In the genomic region with DNA sequence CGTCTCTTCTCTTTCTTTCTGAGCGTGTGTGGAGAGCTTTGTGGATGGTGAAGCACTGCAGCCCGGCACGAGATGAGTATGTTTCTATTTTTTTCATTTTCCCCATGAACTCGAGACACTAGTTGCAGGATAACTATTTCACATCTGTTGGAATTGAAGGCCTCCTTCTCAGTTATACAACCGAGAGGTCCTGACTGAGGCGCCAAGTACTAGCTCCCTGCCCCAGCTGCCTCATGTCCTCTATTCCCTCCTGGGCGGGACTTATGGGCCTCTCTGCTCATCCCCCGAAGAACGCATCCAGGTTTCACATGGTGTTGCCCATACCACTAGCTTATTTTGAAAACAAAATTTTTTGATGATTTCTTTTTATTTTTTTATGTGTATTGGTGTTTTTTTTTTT, we compare ENCODE assay signal across 10 mouse cellular contexts. TPM values are rescaled to one million over a fixed set of nuclear protein-coding genes. Genes with fewer than 3 reads are reported as not detected.
DNase-seq lines count a peak whose midpoint lies in the region; ATAC-seq lines count a peak whose summit lies in the region.
"Had no signal": no experiment of that assay in that cellular context is flagged by ENCODE, and none has a peak within 500 bp of the region (broad histone marks: within the 10 kb centered on the region; RNA-seq: fewer than 3 reads in every experiment).

No protein-coding gene starts in this region.

- no peak for ATAC-seq in neural tube, embryonic 11.5 days (ENCODE audit: insufficient read depth, low FRiP score, low TSS enrichment)
- ATAC-seq in liver, embryonic 12.5 days, result no peak
- no peak for ATAC-seq in stomach, embryonic 16.5 days (ENCODE audit: insufficient read depth, low FRiP score)
- no peak for ATAC-seq in monocyte, adult 5-6 weeks (replicated peaks; ENCODE audit: insufficient number of reproducible peaks, low FRiP score, low TSS enrichment, poor library complexity, severe bottlenecking)

- H3K27ac ChIP-seq in neural tube, embryonic 11.5 days (ENCODE audit: low read depth, low read length), result no peak overlapping the region
- no peak overlapping the region for H3K27ac ChIP-seq in liver, embryonic 12.5 days
- no peak overlapping the region for H3K27ac ChIP-seq in stomach, embryonic 16.5 days (ENCODE audit: low read length)

- peak overlapping the region; percentile 20; the same call in 1 of the 2 replicates for H3K4me3 ChIP-seq in neural tube, embryonic 11.5 days (ENCODE audit: low read depth, low read length)
- H3K4me3 ChIP-seq in liver, embryonic 12.5 days, result peak overlapping the region; percentile 12
- H3K4me3 ChIP-seq in stomach, embryonic 16.5 days (replicated peaks; ENCODE audit: low read length), result peak overlapping the region; percentile 33

- H3K4me1 ChIP-seq in neural tube, embryonic 11.5 days (ENCODE audit: control insufficient read depth, insufficient read depth, low read length), result peaks cover 29% of the 10 kb centered on the region
- H3K4me1 ChIP-seq in liver, embryonic 12.5 days, result peaks cover 37% of the 10 kb centered on the region
- peaks cover 34% of the 10 kb centered on the region for H3K4me1 ChIP-seq in stomach, embryonic 16.5 days (ENCODE audit: control insufficient read depth, insufficient read depth, low read length)

- no peaks in the 10 kb centered on the region for H3K36me3 ChIP-seq in neural tube, embryonic 11.5 days (ENCODE audit: control insufficient read depth, insufficient read depth, low read length)
- H3K36me3 ChIP-seq in liver, embryonic 12.5 days, result no peaks in the 10 kb centered on the region
- H3K36me3 ChIP-seq in stomach, embryonic 16.5 days (ENCODE audit: control insufficient read depth, insufficient read depth, low read length), result no peaks in the 10 kb centered on the region

- DNase-seq in cerebellum, adult 9-11 months, result peak; percentile 34
- no peak for DNase-seq in cerebellum, postnatal 25 days
- no peak for DNase-seq in neural tube, embryonic 11.5 days (ENCODE audit: low spot score)
- no peak for DNase-seq in neural tube, embryonic 10.5 days (ENCODE audit: extremely low spot score, low spot score)
- DNase-seq in right cerebral cortex, postnatal 25 days, result no peak

- H3K4me2 ChIP-seq in neural tube, embryonic 11.5 days (ENCODE audit: low read depth), result peak overlapping the region; percentile 49
- peak overlapping the region; percentile 52 for H3K4me2 ChIP-seq in liver, embryonic 12.5 days
- H3K4me2 ChIP-seq in stomach, embryonic 16.5 days (ENCODE audit: low read depth, low read length), result peak overlapping the region; percentile 55

- 26% methylated on average over 10 of the region's 10 CpGs for WGBS in neural tube, embryonic 11.5 days
- WGBS in liver, embryonic 12.5 days (ENCODE audit: insufficient replicate concordance), result 33% methylated on average over 10 of the region's 10 CpGs
- 29% methylated on average over 10 of the region's 10 CpGs for WGBS in stomach, embryonic 16.5 days

- peaks cover 21% of the 10 kb centered on the region for H3K27me3 ChIP-seq in neural tube, embryonic 11.5 days (ENCODE audit: control insufficient read depth, insufficient read depth, low read length)
- peaks cover 69% of the 10 kb centered on the region for H3K27me3 ChIP-seq in liver, embryonic 12.5 days (replicated peaks)
- H3K27me3 ChIP-seq in stomach, embryonic 16.5 days (ENCODE audit: control insufficient read depth, insufficient read depth, low read length), result peaks cover 9% of the 10 kb centered on the region; the same call in 1 of the 2 replicates

- no peaks in the 10 kb centered on the region for H3K9me3 ChIP-seq in neural tube, embryonic 11.5 days (ENCODE audit: control insufficient read depth, low read length)
- H3K9me3 ChIP-seq in liver, embryonic 12.5 days (replicated peaks), result no peaks in the 10 kb centered on the region
- no peaks in the 10 kb centered on the region for H3K9me3 ChIP-seq in stomach, embryonic 16.5 days (replicated peaks; ENCODE audit: control insufficient read depth, low read length)

- H3K9ac ChIP-seq in neural tube, embryonic 11.5 days (ENCODE audit: low read length), result 0 out of 2 replicates have a peak overlapping the region, but pooled peaks have one; percentile 26
- H3K9ac ChIP-seq in liver, embryonic 12.5 days, result no peak overlapping the region
- H3K9ac ChIP-seq in stomach, embryonic 16.5 days (ENCODE audit: low read length), result peak overlapping the region; percentile 57

RNA-seq across cellular contexts. Expression of a gene that starts 3.9 kb away (rescaled TPM):
- 7.0 and 7.2 TPM in 2 replicates for polyA plus RNA-seq in neural tube, embryonic 11.5 days (2014; fragmentation: Nextera tagmentation; extraction: Ambion mirVana)
- polyA plus RNA-seq in liver, embryonic 12.5 days (2016; fragmentation: Nextera tagmentation; extraction: Ambion mirVana), result 0.80 and 1.7 TPM in 2 replicates
- 9.7 and 12.0 TPM in 2 replicates for polyA plus RNA-seq in stomach, embryonic 16.5 days (2015; fragmentation: Nextera tagmentation; extraction: Ambion mirVana)
- not detected in 3 replicates for total RNA-seq in monocyte, adult 5-6 weeks (2017)
- total RNA-seq: common myeloid progenitor, adult 5-6 weeks had no signal

RNA-seq across cellular contexts. Expression of a gene that starts 10.8 kb away (rescaled TPM):
- 0.41 and 0.76 TPM in 2 replicates for polyA plus RNA-seq in neural tube, embryonic 11.5 days (2014; fragmentation: Nextera tagmentation; extraction: Ambion mirVana)
- polyA plus RNA-seq in liver, embryonic 12.5 days (2016; fragmentation: Nextera tagmentation; extraction: Ambion mirVana), result 0.86 and 1.5 TPM in 2 replicates
- polyA plus RNA-seq in stomach, embryonic 16.5 days (2015; fragmentation: Nextera tagmentation; extraction: Ambion mirVana), result 3.0 and 3.2 TPM in 2 replicates
- 9.8 to 15.4 TPM (median 14.0 TPM) in 3 replicates for total RNA-seq in monocyte, adult 5-6 weeks (2017)

RNA-seq across cellular contexts. Expression of a gene that starts 20.4 kb away (rescaled TPM):
- polyA plus RNA-seq in neural tube, embryonic 11.5 days (2014; fragmentation: Nextera tagmentation; extraction: Ambion mirVana), result 9.5 and 10.6 TPM in 2 replicates
- polyA plus RNA-seq in liver, embryonic 12.5 days (2016; fragmentation: Nextera tagmentation; extraction: Ambion mirVana), result 1.5 TPM in 2 replicates
- polyA plus RNA-seq in stomach, embryonic 16.5 days (2015; fragmentation: Nextera tagmentation; extraction: Ambion mirVana), result 2.3 TPM in 2 replicates
- total RNA-seq in monocyte, adult 5-6 weeks (2017), result not detected in 3 replicates

RNA-seq across cellular contexts. Expression of a gene that starts 28.4 kb away (rescaled TPM):
- polyA plus RNA-seq in neural tube, embryonic 11.5 days (2014; fragmentation: Nextera tagmentation; extraction: Ambion mirVana), result 257 and 263 TPM in 2 replicates
- 91.2 and 94.4 TPM in 2 replicates for polyA plus RNA-seq in liver, embryonic 12.5 days (2016; fragmentation: Nextera tagmentation; extraction: Ambion mirVana)
- polyA plus RNA-seq in stomach, embryonic 16.5 days (2015; fragmentation: Nextera tagmentation; extraction: Ambion mirVana), result 120 and 126 TPM in 2 replicates
- total RNA-seq in monocyte, adult 5-6 weeks (2017), result 169 to 298 TPM (median 195 TPM) in 3 replicates

RNA-seq across cellular contexts. Expression of a gene that starts 49.0 kb away (rescaled TPM):
- polyA plus RNA-seq in neural tube, embryonic 11.5 days (2014; fragmentation: Nextera tagmentation; extraction: Ambion mirVana), result 9.4 and 10.5 TPM in 2 replicates
- polyA plus RNA-seq in liver, embryonic 12.5 days (2016; fragmentation: Nextera tagmentation; extraction: Ambion mirVana), result 0.41 and 0.75 TPM in 2 replicates
- 7.8 and 10.2 TPM in 2 replicates for polyA plus RNA-seq in stomach, embryonic 16.5 days (2015; fragmentation: Nextera tagmentation; extraction: Ambion mirVana)
- 0.10 TPM in 1 of 3 replicates, not detected in the others for total RNA-seq in monocyte, adult 5-6 weeks (2017)
- total RNA-seq: common myeloid progenitor, adult 5-6 weeks; hematopoietic stem cell, adult 5-6 weeks had no signal
